Mouse (Mus musculus) forebrain, embryonic 13.5 days (tissue): ENCODE measurements at regions not wholly inside any gene's neighbourhood (a gene's known extent, or its start where the extent isn't known, plus 50 kb on each side); places are given as distances from the start of the nearest gene placed in this dataset.

Experiments used
- ATAC-seq: fragments of 200-750 bp; cut with Nextera tagmentation; 2 replicates; pipeline ENCODE4 v1.8.0; 2017
- H3K27ac ChIP-seq: fragments of 300-500 bp; sonication (generic); 2 replicates; pipeline ENCODE4 v1.5.1; 2015; ENCODE audit warnings: inconsistent platforms, mild to moderate bottlenecking, moderate library complexity
- H3K27me3 ChIP-seq: fragments of 300-500 bp; sonication (generic); 2 replicates; pipeline ENCODE4 v1.6.1; 2015; ENCODE audit warnings: mild to moderate bottlenecking, inconsistent platforms
- H3K36me3 ChIP-seq: fragments of 300-500 bp; sonication (generic); 2 replicates; pipeline ENCODE4 v1.6.1; 2015; ENCODE audit warnings: mild to moderate bottlenecking, inconsistent platforms; ENCODE audit not compliant: poor library complexity, severe bottlenecking
- H3K4me1 ChIP-seq: fragments of 300-500 bp; sonication (generic); 2 replicates; pipeline ENCODE4 v1.6.1; 2015; ENCODE audit warnings: inconsistent platforms
- H3K4me2 ChIP-seq: fragments of 300-500 bp; sonication (generic); 2 replicates; pipeline ENCODE4 v1.6.1; 2015; ENCODE audit warnings: inconsistent platforms, mild to moderate bottlenecking, moderate library complexity
- H3K4me3 ChIP-seq: fragments of 300-500 bp; sonication (generic); 2 replicates; pipeline ENCODE4 v1.5.1; 2015; ENCODE audit warnings: mild to moderate bottlenecking, inconsistent platforms
- H3K9ac ChIP-seq: fragments of 300-500 bp; sonication (generic); 2 replicates; pipeline ENCODE4 v1.6.1; 2015; ENCODE audit warnings: mild to moderate bottlenecking, inconsistent platforms
- H3K9me3 ChIP-seq: fragments of 300-500 bp; sonication (generic); replicated peaks from 2 replicates; pipeline ENCODE4 v1.6.1; 2016; ENCODE audit warnings: inconsistent platforms
- WGBS: fragments of 180-500 bp; shearing (Covaris S2); methylation state at CpG from one replicate; pipeline ENCODE4 v1.1.7; 2015; 5-methylcytosine and 5-hydroxymethylcytosine counted together

DNA sequence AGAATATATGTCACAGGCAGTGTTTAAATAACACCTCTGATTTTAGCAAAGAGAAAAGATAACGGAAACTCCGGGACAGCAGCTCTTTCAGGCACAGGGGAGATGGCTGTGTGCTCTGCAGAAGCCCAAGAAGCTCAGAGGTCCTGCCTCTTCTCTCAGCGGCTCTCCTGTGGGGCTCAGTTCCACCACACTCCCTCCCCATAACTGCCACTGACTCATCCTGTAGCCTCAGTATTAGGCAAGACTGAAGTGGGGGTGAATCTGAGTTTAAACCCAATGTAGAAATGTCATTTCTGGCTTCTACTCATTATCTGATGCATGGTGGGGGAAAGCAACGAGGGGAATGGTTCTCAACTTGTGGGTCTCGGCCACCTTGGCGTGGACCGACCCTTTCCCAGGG, 114.3 kb downstream of the Spata18 start:
- no peak overlapping the region for H3K9ac ChIP-seq
- ATAC-seq: no peak
- H3K27me3 ChIP-seq: no peaks in the 10 kb centered on the region
- H3K4me3 ChIP-seq: no peak overlapping the region
- no peak overlapping the region for H3K27ac ChIP-seq
- WGBS: 89% methylated on average over 7 of the region's 7 CpGs
- H3K4me2 ChIP-seq: no peak overlapping the region
- no peaks in the 10 kb centered on the region for H3K9me3 ChIP-seq
- H3K4me1 ChIP-seq: no peaks in the 10 kb centered on the region
- no peaks in the 10 kb centered on the region for H3K36me3 ChIP-seq

DNA sequence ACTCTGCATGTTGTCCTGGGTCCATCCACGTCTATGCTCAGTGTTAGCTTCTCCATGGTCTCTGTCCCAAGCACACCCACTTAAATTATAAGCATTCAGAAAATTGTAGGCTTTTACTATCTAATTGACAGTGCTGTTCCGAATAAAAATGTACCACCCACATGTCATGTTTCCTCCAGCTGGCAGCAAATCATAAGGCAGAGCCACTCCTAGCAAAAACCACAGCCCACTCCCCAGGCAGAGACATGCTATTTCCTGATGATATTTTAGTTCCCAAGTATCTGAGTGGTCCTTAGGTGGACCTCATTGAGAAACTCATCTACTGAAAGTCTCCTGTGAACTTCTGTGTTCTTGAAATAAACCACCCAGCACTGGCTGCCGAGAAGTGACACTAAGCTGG, 117.1 kb downstream of the Spata18 start:
- Histone ChIP-seq H3K27me3 (no peaks in the 10 kb centered on the region), H3K4me2 (no peak overlapping the region), H3K9ac (no peak overlapping the region), H3K4me1 (no peaks in the 10 kb centered on the region), H3K4me3 (no peak overlapping the region), H3K36me3 (no peaks in the 10 kb centered on the region), H3K9me3 (peaks cover 6% of the 10 kb centered on the region; the same call in 1 of the 2 replicates), H3K27ac (no peak overlapping the region)
- WGBS: 68% methylated on average over 3 of the region's 3 CpGs
- ATAC-seq: no peak

DNA sequence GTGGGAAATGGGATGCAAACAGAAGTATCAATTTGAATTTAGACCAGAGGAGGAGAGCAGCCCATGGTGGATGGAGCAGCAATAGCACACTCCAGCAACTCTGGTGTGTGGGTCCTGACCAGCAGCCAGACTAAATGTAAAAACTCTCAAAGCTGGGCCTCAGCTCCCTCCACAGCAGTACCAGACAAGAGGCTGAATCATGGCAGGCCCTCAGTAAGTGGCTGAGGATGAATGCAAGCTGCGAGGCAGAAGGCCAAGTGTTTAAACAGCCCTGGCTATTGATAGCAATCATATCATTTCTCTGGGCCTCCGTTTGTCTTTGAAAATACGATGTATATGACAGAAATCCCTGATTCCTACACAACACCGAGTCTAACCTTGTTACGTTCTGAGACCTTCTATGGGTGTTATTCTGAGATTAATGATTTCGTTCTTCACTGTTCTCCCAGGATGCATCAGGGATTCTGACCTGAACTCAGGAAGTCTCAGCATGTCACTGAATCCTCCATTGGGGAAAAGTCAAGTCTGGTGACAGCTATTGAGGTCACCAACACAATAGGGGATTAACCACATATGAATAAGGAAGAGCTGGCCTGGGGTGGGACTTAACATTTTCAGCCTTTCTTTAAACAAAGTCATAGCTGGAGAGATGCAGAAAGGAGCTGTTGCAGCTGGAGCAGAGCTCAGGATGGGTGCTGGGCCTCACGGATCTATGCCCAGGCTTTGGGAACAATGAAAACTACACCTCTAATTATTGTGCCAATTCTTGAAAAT, 124.8 kb downstream of the Spata18 start:
- no peak for ATAC-seq
- Histone ChIP-seq H3K4me1 (no peaks in the 10 kb centered on the region), H3K4me2 (no peak overlapping the region), H3K4me3 (no peak overlapping the region), H3K9ac (no peak overlapping the region), H3K9me3 (peaks cover 6% of the 10 kb centered on the region; the same call in 1 of the 2 replicates), H3K27ac (no peak overlapping the region), H3K27me3 (no peaks in the 10 kb centered on the region), H3K36me3 (no peaks in the 10 kb centered on the region)
- 60% methylated on average over 7 of the region's 7 CpGs for WGBS

DNA sequence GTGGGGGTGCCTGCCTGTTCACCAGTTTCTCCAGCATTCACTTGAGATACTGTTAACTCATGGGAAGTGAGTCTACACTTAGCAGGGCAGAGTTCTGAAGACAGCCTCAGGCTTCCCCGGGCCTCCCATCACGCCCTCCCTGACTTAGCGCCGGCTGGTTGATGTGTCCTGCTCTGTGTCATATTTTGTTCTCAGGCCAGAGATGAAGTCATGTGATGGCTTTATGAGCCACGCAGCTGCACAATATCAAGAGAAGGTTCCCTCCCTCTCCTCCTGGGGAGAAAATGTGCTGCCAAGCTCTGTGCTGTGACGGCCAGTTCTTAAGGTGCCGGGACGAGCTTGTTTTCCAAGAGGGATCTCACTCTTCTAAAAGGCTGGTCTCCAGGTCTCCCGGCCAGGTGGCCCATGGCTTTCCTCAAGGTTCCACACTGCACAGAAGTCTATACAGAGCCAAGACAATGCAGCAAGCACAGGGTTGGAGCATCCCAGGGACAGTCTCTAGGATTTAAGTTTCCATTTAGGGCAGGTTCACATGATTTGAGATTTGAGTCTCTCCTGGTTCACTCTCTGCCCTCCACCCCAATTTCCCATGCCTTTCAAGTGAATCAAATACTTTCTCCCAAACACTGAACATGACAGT, 126.2 kb downstream of the Spata18 start:
- WGBS: 90% methylated on average over 9 of the region's 9 CpGs
- H3K27me3 ChIP-seq: no peaks in the 10 kb centered on the region
- no peaks in the 10 kb centered on the region for H3K36me3 ChIP-seq
- H3K4me3 ChIP-seq: no peak overlapping the region
- no peak for ATAC-seq
- H3K4me2 ChIP-seq: no peak overlapping the region
- no peak overlapping the region for H3K9ac ChIP-seq
- H3K27ac ChIP-seq: no peak overlapping the region
- H3K4me1 ChIP-seq: no peaks in the 10 kb centered on the region
- peaks cover 6% of the 10 kb centered on the region; the same call in 1 of the 2 replicates for H3K9me3 ChIP-seq

DNA sequence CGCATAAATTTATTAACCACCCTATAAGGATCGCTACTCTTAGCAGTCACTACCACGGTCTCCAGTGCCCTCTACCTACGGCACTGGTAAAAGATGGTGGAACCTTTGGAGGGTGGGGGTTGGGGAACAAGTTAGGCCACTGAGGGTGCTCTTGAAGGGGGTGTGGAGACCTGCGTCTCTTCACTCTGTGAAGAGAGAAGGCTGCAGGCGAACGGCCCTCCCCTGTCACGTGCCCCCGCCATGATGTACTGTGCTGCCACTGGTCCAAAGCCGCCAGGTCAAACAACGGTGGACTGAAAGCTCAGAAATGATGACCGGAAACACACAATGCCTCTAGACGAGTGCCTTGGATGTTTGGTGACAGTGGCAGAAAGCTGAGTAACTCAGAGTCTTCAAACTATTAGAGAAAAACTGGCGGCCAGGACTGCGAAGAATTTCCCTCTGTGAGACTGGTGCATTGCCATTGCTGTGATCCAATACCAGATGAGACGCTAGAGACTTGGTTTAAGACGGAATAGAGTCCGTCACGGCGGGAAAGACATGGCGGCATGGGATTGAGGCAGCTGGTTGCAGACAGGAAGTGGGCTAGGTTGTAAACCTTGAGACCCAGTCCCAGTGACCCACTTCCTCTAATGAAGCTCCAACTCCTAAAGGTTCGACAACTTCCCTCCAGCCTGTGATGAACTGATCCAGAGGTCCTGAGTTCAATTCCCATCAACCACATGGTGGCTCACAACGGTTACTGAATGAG, 130.2 kb downstream of the Spata18 start:
- no peak overlapping the region for H3K9ac ChIP-seq
- no peak overlapping the region for H3K4me3 ChIP-seq
- no peaks in the 10 kb centered on the region for H3K36me3 ChIP-seq
- H3K9me3 ChIP-seq: no peaks in the 10 kb centered on the region
- H3K27me3 ChIP-seq: no peaks in the 10 kb centered on the region
- no peak overlapping the region for H3K27ac ChIP-seq
- no peak overlapping the region for H3K4me2 ChIP-seq
- ATAC-seq: no peak
- 92% methylated on average over 23 of the region's 23 CpGs for WGBS
- H3K4me1 ChIP-seq: no peaks in the 10 kb centered on the region

DNA sequence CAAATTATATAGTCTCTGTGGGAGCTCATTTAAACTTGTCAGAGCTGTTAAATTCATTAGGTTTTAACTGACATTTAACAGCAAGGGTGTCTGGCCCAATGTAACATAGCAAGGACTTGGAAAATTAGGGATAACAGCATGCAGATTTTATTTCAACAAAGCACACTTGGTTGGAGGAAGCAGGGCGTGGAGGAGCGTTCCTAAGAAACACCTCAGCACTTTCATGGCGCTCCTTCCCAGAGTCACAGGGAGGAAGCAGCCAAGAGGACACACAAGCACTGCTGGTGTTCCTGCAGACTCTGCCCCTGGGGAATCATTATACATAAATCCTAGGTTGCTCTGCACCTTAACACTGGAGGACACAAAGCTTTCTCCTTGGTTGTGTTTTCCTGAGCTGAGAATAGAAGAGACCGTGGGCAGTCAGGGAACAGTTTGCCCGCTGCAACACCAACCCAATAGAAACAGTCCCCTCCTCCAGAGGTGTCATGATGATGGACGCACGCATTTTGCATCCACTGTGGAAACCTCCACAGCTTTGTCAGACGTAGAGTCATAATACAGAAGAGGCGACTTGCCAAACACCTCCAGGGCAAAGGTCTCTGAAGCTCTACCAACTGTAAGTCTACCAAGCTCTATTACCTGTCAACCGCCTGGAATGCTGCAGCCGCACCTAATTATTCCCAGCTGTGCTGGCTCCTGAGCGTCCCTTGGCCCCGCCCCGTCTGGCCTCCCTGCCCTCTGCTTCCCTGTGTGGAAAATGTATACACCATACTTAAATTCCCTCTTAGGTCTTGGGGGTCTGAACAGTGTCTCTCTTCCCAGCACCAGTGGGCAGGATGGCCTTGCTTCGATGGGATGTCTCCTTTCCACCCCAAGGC, 131.3 kb downstream of the Spata18 start:
- WGBS: 78% methylated on average over 15 of the region's 15 CpGs
- no peaks in the 10 kb centered on the region for H3K27me3 ChIP-seq
- H3K27ac ChIP-seq: no peak overlapping the region
- no peaks in the 10 kb centered on the region for H3K9me3 ChIP-seq
- ATAC-seq: no peak
- H3K4me3 ChIP-seq: no peak overlapping the region
- H3K9ac ChIP-seq: no peak overlapping the region
- no peaks in the 10 kb centered on the region for H3K4me1 ChIP-seq
- no peak overlapping the region for H3K4me2 ChIP-seq
- no peaks in the 10 kb centered on the region for H3K36me3 ChIP-seq

DNA sequence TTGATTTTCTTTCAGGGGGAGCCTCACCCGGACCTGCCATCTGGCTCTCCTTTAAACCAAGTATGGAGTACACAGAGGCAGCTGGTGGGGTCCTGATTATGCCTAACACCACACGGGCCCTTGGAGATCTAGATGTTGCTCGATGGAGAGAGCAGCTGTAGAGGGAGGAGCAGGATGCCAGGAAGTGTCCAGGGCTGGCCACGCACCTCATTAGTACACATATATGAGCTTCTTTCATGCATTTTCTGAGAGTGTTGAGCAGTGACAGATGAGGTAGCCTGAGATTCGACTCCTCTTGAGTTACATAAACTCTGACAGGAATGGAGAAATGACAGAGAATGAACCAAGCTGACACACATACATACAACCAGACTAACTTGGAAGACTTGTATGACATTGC, 136.1 kb downstream of the Spata18 start:
- no peak for ATAC-seq
- Histone ChIP-seq H3K36me3 (no peaks in the 10 kb centered on the region), H3K4me3 (no peak overlapping the region), H3K9ac (no peak overlapping the region), H3K27me3 (no peaks in the 10 kb centered on the region), H3K4me2 (no peak overlapping the region), H3K9me3 (no peaks in the 10 kb centered on the region), H3K4me1 (no peaks in the 10 kb centered on the region), H3K27ac (no peak overlapping the region)
- 74% methylated on average over 5 of the region's 5 CpGs for WGBS

DNA sequence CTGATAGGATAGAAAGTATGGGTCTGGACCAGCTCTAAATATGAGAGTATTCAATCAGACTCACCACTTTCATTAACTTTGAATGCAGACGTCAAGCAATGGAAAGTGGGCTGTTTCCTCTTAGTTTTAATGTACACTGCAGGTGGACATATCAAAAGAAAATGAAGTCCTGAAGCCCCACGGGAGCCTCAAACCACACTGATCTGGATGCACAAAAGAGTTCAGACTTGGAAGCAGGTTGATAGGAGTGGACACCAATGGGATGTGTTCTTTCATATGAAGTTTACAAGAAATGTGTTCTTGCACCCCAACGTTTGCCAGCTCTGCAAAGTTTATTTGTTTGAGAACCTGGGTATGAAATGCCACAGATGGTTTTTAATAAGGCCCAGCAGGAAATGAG, 141.0 kb downstream of the Spata18 start:
- no peak overlapping the region for H3K4me2 ChIP-seq
- WGBS: 87% methylated on average over 3 of the region's 3 CpGs
- no peaks in the 10 kb centered on the region for H3K4me1 ChIP-seq
- no peak for ATAC-seq
- no peak overlapping the region for H3K9ac ChIP-seq
- H3K4me3 ChIP-seq: no peak overlapping the region
- H3K9me3 ChIP-seq: no peaks in the 10 kb centered on the region
- H3K27me3 ChIP-seq: no peaks in the 10 kb centered on the region
- no peaks in the 10 kb centered on the region for H3K36me3 ChIP-seq
- no peak overlapping the region for H3K27ac ChIP-seq

DNA sequence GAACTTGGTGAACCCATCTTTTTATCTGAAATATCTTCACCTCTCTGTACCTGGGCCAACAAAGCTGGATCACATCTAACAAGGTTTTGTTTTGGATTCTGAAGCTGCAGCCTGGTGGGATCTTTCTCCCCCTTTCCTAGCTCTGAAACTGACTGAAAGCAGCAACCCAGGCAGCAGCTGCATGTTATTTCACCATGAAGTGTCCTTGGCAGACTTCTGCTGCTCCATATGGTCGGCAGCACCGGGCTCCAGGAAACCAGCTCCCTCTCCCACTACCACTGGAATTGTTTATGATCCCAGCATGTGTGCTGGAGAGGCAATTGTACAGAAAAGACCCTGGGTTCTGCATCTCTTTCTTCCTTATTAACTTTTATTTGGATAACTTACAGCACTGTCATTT, 145.0 kb downstream of the Spata18 start:
- H3K27ac ChIP-seq: no peak overlapping the region
- 86% methylated on average over 2 of the region's 2 CpGs for WGBS
- no peak overlapping the region for H3K9ac ChIP-seq
- no peaks in the 10 kb centered on the region for H3K9me3 ChIP-seq
- ATAC-seq: no peak
- H3K4me2 ChIP-seq: no peak overlapping the region
- no peaks in the 10 kb centered on the region for H3K36me3 ChIP-seq
- H3K4me1 ChIP-seq: no peaks in the 10 kb centered on the region
- H3K4me3 ChIP-seq: no peak overlapping the region
- H3K27me3 ChIP-seq: no peaks in the 10 kb centered on the region

DNA sequence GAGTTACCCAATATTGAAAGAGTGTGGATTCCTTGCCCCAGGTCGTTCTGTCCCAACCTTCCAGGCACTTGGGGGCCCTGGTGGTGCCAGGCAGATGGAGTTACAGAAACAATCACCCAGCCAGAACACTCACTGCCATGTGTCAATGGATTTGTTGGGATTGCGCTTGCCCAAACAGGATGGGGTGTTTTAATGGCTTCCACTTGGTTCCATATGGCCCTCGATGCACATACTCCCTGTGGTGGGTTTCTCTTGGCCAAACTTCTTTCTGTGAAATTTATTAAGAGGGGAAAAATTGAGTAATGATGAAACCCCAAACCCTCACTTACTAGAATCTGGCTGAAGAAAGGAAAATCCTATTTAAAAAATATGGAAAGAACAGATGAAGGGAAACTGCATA, 146.8 kb downstream of the Spata18 start:
- Histone ChIP-seq H3K4me1 (no peaks in the 10 kb centered on the region), H3K9ac (no peak overlapping the region), H3K4me2 (no peak overlapping the region), H3K36me3 (no peaks in the 10 kb centered on the region), H3K27ac (no peak overlapping the region), H3K9me3 (no peaks in the 10 kb centered on the region), H3K4me3 (no peak overlapping the region), H3K27me3 (no peaks in the 10 kb centered on the region)
- 80% methylated on average over 3 of the region's 3 CpGs for WGBS
- ATAC-seq: no peak

DNA sequence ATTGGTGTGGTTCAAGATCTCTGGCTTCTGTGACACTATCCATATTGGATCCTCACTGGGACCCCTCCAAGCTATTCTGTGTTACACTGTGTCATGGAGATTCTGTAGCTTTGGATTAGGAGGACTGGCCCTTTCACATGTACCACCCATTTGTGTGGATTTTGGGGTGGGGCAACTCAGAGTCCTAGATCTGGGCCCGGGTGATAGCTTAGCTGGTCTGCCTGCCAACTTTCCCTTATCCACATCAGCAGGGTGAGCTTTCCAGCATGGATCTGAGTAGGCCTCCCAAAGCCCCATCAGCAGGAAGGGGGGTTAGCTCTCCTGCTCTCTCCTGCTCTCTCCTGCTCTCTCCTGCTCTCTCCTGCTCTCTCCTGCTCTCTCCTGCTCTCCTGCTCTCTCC, 152.3 kb downstream of the Spata18 start:
- WGBS: 88% methylated on average over 1 of the region's 1 CpGs
- ATAC-seq: no peak
- no peaks in the 10 kb centered on the region for H3K9me3 ChIP-seq
- no peak overlapping the region for H3K4me2 ChIP-seq
- H3K4me3 ChIP-seq: no peak overlapping the region
- no peaks in the 10 kb centered on the region for H3K36me3 ChIP-seq
- H3K27me3 ChIP-seq: no peaks in the 10 kb centered on the region
- no peaks in the 10 kb centered on the region for H3K4me1 ChIP-seq
- no peak overlapping the region for H3K27ac ChIP-seq
- H3K9ac ChIP-seq: no peak overlapping the region
